Mouse (Mus musculus) cerebellum, adult 2 months (tissue): ENCODE results near the gene Procr. TPM values are rescaled to one million over a fixed set of nuclear protein-coding genes. Genes with fewer than 3 reads are reported as not detected.

Experiments
- DNase-seq, 2 experiments: peaks; one replicate each; pipeline ENCODE4 v3.0.0; 2021
- H3K27ac ChIP-seq: fragments of 200-500 bp; 2 replicates; pipeline ENCODE4 v1.5.1; 2012; ENCODE audit warnings: low read length, control low read depth, inconsistent platforms; ENCODE audit not compliant: insufficient read depth
- H3K27me3 ChIP-seq: fragments of 200-500 bp; 2 replicates; pipeline ENCODE4 v1.6.1; 2012; ENCODE audit warnings: inconsistent platforms, mild to moderate bottlenecking, low read length, moderate library complexity; ENCODE audit not compliant: control insufficient read depth, insufficient read depth
- H3K4me1 ChIP-seq: fragments of 200-500 bp; 2 replicates; pipeline ENCODE4 v1.6.1; 2011; ENCODE audit warnings: low read length; ENCODE audit not compliant: control insufficient read depth, insufficient read depth
- H3K4me3 ChIP-seq: fragments of 200-500 bp; replicated peaks from 2 replicates; pipeline ENCODE3; 2011; ENCODE audit warnings: mild to moderate bottlenecking, low read depth, low read length, control low read depth; ENCODE audit not compliant: insufficient read depth
- CTCF ChIP-seq: fragments of 200-500 bp; IDR thresholded peaks from 2 replicates; pipeline ENCODE4 v1.5.1; 2011; ENCODE audit warnings: low read depth, mild to moderate bottlenecking, control low read depth, low read length, moderate library complexity, borderline replicate concordance; ENCODE audit not compliant: insufficient read depth
- POLR2A ChIP-seq: fragments of 200-500 bp; IDR thresholded peaks from 2 replicates; pipeline ENCODE4 v1.6.1; 2011; ENCODE audit warnings: low read length, control low read depth, borderline replicate concordance; ENCODE audit not compliant: insufficient read depth
- WGBS: fragments of 180-500 bp; shearing (Covaris S2); methylation state at CpG from one replicate; pipeline ENCODE4 v1.1.7; 2018; 5-methylcytosine and 5-hydroxymethylcytosine counted together
- polyA plus RNA-seq: library from polyadenylated mRNA; depleted of rRNA; stranded (reverse); fragments of >200 nt; gene quantifications from 2 replicates; pipeline ENCODE4 v1.2.3, GENCODE M21; 2012

The Procr gene
- polyA plus RNA-seq, 1 experiment, result 1.9 TPM

DNA sequence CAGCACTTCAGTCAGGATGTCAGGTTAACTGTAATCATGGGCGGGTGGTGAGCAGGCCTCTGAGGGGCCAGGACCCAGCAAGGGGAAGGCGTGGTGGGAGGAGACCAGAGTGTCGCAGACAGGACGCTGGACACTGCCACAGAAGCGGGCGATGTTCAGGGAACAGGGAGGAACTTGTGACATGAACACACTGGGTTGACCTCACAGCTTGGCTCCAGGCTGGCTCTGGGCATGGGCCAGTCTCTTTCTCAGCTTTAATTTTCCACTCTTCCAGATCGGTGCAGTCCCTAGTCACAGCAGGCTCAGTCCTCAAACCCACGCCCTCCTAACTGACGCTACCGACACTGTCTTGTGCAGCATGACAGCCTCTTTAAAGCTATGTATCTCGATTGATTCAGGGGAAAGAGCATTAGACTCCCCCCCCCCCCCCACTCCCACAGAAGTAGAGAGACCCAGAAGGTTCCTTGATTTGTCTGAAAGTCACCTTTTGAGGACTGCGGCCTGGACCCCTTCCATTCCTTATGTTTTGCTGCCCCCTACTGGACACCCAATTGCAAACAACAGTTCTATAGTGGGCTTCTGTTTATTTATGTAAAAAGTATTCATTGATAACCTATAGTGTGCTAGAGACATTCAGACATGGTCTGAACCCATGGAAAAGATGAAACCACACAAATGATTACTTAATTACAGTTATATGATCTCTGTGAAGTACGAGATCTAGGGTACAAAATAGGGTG, 13.9 kb downstream of the Procr start:
- 40% methylated on average over 13 of the region's 13 CpGs for WGBS
- Histone ChIP-seq H3K27ac (no peak overlapping the region), H3K27me3 (no peaks in the 10 kb centered on the region), H3K4me1 (peaks cover 4% of the 10 kb centered on the region; the same call in 1 of the 2 replicates), H3K4me3 (no peak overlapping the region)
- peak; percentile 77 for TF ChIP-seq CTCF
- TF ChIP-seq POLR2A, result no peak
- peak; percentile 78 to 80 for DNase-seq

DNA sequence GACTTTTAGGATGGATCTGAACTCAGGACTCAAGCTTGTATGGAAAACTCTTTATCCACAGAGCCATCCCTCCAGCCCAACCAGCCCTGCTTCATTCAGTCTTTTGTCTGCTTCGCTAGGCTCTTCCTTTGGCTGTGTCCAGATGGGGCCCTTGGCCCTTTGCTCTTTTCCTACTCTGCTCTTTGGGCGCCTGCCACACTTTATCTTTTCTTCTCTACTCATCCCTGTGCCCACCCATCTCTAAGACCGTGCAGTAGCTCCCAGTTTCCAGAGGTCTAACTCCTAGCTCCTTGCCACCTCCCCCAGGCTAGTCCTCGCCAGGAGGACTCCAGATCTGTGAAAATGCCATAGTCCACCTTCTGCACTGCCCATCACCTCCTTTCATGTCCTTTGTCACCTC, 22.7 kb downstream of the Procr start:
- H3K4me1 ChIP-seq, result peaks cover 4% of the 10 kb centered on the region; the same call in 1 of the 2 replicates
- peak overlapping the region; percentile 98 for H3K27ac ChIP-seq
- no peak overlapping the region for H3K4me3 ChIP-seq
- WGBS, result 54% methylated on average over 4 of the region's 4 CpGs
- peak; percentile 38 to 49 for DNase-seq
- TF ChIP-seq POLR2A, result no peak
- TF ChIP-seq CTCF, result no peak
- H3K27me3 ChIP-seq, result no peaks in the 10 kb centered on the region

DNA sequence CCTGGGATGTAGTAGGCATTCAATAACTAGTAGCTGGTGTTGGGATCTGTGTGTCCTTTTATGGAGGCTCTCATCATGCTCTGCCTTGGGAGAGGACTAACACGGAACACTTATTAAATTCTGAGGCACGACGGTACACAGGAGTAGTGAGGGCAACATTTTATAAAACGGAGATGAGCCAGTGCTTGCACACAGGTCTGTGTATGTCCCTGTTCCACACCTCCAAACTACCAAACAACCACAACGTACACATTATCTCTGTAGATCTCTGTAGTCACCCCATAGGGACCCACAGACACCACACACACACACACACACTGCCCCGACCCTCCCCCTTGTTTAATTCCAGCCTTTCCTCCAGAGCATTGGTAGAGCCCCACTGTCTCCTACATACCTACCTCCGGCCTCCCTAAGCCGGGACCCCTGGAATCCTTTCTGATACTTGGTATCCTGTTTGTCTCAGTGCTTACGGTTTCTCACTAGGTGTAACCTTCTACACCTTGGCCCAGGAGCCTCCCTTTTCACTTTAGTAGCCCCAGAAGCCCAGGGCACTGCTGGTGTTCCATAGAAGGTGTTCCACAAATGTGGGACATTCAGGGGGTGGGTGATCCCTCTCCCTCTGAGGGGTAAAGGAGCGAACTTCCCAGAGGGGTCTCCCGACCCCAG, 23.5 kb downstream of the Procr start:
- peak; percentile 53 to 67 for DNase-seq
- Histone ChIP-seq H3K27me3 (no peaks in the 10 kb centered on the region), H3K27ac (peak overlapping the region; percentile 98), H3K4me3 (peak overlapping the region; percentile 54), H3K4me1 (peaks cover 7% of the 10 kb centered on the region; the same call in 1 of the 2 replicates)
- WGBS, result 8% methylated on average over 11 of the region's 11 CpGs
- TF ChIP-seq CTCF, result no peak
- no peak for TF ChIP-seq POLR2A

DNA sequence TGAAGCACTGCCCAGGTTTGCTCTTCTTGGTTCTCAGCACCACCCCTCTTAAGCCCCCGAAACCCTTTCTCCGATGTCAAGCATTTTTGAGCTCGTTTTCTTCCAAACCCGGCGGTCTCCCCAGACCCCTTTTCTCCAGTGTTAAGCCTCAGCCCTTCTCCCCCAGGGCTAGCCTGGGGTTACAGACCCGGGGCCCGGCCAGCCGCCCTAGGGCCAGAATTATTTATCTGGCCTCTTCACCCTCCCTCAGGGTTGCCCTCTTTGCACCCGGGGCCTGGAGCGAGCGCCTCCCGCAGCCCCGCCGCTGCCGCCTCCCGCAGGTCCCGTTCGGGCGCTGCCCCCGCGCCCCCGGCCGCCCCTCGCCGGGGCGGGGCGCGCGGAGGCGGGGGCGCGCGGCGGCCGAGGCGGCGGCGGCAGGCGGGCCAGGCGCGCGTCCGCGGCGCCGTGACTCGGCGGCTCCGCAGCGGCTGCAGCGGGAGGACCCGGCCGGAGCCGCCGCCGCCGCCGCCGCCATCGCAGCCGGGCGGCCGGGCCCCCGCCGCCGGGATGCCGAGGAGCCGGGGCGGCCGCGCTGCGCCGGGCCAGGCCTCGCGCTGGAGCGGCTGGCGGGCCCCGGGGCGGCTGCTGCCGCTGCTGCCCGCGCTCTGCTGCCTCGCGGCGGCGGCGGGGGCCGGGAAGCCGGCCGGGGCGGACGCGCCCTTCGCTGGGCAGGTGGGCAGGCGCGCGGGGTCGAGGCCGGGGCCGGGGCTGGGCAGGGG, 24.2 kb downstream of the Procr start, which contains the start of gene Mmp24:
Mmp24 (plus strand) TSS at position 416 of the 758 bp plus-strand sequence.
- Histone ChIP-seq H3K4me1 (peaks cover 13% of the 10 kb centered on the region), H3K4me3 (peak within 1 kb of the TSS; percentile 70), H3K27me3 (no peaks in the 10 kb centered on the region), H3K27ac (peak within 1 kb of the TSS; percentile 98)
- 15% methylated on average over 100 of the region's 100 CpGs for WGBS
- DNase-seq, result no peak
- TF ChIP-seq CTCF, result no peak
- TF ChIP-seq POLR2A, result peak; percentile 27; the same call in 1 of the 2 replicates

DNA sequence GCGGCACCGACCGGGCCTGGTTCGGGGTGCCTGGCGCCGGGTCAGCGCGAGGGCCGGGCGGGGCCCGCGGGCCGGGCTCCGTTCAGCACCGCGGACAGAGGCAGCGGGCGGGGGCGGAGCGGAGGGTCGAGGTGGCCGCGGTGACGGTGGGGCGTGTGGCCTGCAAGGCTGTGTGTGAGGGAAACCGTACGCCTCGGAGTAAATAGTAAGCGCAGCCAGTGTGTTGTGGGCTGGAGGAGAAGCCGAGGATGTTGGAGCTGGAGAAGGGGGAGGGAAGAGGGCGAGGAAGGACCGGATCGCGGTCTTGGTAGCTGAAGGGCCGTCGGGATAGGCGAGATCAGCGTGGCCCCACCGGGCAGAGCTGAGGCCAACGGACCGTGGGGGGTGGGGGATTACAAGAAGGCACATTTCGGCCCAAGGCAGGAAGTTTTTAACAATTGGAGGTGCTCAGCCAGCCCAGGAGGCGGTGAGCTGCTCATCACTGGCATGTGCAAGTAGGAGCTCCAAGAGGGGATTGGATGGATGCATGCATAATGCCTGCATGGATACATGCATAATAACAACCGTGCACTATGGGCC, 24.9 kb downstream of the Procr start:
- peak overlapping the region; percentile 70 for H3K4me3 ChIP-seq
- WGBS, result 1% methylated on average over 44 of the region's 44 CpGs
- peak; percentile 86 to 87 for DNase-seq
- peaks cover 17% of the 10 kb centered on the region for H3K4me1 ChIP-seq
- H3K27ac ChIP-seq, result peak overlapping the region; percentile 86
- H3K27me3 ChIP-seq, result no peaks in the 10 kb centered on the region
- TF ChIP-seq POLR2A (peak; percentile 65; the same call in 1 of the 2 replicates), CTCF (no peak)

DNA sequence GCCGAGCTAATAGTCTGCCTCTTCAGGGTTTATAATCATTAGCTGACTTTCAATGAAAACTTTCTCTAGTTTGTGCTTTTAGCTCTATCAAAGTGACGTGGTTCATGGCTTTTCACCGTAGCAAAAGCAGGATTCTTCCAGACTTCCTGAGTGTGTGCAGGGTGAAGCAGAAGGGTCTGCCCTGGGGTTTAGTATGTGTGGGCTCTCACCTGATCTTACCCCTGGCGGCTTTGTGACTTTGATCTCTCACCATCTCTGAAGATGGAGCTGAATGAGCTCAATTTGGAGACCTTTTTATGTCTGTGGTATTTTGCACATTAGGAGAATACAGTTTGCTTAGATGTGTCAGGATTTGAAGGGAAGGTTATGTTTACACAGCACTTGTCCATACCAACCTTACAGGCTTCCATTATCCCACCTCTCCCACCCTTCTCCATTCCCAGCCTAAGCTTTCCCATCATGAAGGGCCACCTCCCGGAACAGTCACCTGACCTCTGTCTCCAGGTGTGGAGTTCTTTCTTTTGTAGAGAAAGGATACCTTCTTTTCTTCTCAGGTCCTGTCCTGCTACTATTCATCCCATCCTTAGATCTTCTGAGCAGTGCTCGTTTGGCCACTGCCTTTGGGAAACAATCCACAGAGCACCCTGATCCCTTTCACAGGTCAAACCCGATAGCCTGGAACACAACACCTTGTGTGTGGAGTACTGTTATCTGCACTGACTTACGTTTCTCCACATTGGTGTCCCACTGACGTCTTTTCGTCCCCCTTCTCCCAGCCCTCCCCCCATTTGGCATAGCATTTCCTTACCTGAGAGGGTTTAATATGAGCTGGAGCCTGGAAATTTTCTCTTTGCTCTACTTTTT, 26.1 kb downstream of the Procr start:
- peaks cover 29% of the 10 kb centered on the region for H3K4me1 ChIP-seq
- peak; percentile 61 to 62 for DNase-seq
- WGBS, result 9% methylated on average over 10 of the region's 10 CpGs
- H3K27ac ChIP-seq, result peak overlapping the region; percentile 86
- H3K27me3 ChIP-seq, result no peaks in the 10 kb centered on the region
- TF ChIP-seq POLR2A (peak; percentile 48; the same call in 1 of the 2 replicates), CTCF (no peak)
- peak overlapping the region; percentile 58 for H3K4me3 ChIP-seq

DNA sequence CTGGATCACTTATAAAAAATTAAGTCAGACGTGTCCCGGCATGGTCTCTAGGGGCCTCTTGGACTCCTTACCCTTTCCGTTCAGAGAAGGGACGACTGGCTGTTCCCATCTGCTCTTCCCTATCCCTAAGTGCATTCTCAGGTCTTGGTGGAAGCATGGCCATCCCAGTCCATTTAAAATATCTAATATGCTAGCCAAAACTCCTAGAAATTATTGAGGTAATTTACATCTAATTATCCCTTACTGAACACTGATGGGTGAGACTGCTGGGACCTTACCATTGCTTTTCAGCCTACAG, 26.7 kb downstream of the Procr start:
- WGBS, result 8% methylated on average over 4 of the region's 4 CpGs
- Histone ChIP-seq H3K4me3 (peak overlapping the region; percentile 58), H3K27ac (peak overlapping the region; percentile 86), H3K4me1 (peaks cover 34% of the 10 kb centered on the region), H3K27me3 (no peaks in the 10 kb centered on the region)
- TF ChIP-seq CTCF (no peak), POLR2A (no peak)
- no peak for DNase-seq
